Mouse (Mus musculus) kidney, adult 2 months (tissue): ENCODE results near the gene Rerg.

Experiments
- CTCF ChIP-seq: fragments of 200-500 bp; conservative IDR thresholded peaks from 2 replicates; pipeline ENCODE4 v1.5.1; 2011; ENCODE audit warnings: low read depth, mild to moderate bottlenecking, control low read depth, low read length, moderate library complexity, mixed read lengths; ENCODE audit not compliant: insufficient read depth, insufficient read length
- POLR2A ChIP-seq: fragments of 200-500 bp; IDR thresholded peaks from one replicate; pipeline ENCODE4 v1.6.1; 2011; ENCODE audit warnings: low read depth, low read length, control low read depth

GRCm38 (mm10) chr6:137162481-137162880, 7.8 kb downstream of the Rerg start:
- no peak for TF ChIP-seq CTCF
- no peak for TF ChIP-seq POLR2A
